Mouse (Mus musculus) right cerebral cortex, postnatal 4 days (tissue): ENCODE measurements at regions not wholly inside any gene's neighbourhood (a gene's known extent, or its start where the extent isn't known, plus 50 kb on each side); places are given as distances from the start of the nearest gene placed in this dataset.

Experiments
- DNase-seq: peaks from one replicate; pipeline ENCODE4 v3.0.0-alpha.2; 2022

DNA sequence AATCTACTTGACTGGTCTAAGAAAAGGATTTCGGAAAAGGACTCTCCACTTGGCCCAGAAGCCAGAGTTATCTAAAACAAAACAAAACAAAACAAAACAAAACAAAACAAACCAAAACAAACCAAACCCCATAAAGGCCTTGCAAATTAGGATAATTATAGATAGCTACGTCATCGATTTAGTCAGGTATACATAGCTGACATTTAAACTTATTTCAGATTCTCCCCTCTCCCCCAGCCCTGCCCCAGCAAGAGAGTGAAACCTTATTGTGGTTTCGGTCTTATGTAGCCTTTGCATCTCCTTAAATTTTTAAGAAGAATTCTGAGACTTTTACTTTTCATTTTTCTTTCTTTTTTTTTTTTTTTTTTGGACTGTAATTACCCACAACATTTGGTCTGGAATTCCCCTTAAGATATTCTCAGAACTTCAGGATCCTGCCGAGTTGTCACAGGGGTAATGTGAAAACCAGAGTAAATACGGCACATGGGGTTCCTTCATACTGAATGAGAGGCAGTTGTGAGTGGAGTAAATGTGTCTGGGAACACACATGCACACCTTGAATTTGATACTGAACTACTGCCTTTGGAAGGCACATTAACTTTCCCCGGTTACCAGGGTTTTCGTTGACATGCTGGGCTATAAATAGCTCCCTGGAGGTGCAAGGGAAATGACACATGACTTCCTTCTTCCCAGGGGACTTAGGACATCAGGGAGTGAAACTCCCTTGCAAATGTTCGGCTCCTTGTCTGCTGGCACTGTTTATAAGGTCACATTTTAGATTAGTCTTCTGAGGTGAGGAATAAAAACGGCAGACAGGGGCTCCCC lies 94.8 kb upstream of the Rap1b start:
- no peak for DNase-seq

DNA sequence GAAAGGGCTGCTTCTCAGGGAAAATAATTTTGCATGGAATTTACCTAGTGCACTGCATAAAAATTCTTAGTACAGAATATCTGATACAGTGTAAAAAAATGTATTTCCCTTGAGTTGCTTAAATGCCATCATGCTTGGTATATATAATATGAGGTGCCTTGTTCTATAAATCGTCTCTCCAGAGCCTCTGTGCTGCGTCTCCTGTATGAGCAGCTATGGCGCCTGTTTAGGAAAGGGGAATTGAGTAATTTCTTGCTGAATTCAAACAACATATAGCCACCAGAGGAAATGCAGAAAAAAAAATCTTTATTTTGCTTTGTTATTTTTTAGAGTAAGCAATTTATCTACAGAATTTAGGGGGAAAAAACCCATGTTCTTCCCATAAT lies 95.4 kb upstream of the Rap1b start:
- no peak for DNase-seq

DNA sequence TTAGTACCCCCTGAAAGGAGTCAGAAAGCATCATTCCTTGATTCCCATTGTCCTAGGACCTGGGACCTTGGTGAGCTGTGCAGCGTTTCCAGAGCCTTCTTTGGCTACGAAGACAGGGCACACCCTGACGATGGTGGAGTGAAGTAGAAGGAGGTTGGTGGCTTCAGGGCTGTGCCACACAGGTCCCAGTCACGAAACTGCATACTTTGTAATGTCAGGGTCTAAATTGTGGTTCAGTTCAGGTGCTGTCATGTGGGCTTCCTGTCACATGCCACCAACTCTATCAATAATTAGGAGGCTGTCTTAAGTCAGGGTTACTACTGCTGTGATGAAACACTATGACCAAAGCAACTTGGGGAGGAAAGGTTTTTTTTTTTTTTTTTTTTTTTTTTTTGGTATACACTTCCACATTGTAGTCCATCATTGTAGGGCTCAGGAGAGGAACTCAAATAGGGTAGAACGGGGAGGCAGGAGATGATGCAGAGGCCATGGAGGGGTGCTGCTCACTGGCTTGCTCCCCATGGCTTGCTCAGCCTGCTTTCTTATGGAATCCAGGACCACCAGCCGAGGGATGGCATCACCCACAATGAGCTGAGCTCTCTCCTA lies 98.0 kb upstream of the Rap1b start:
- no peak for DNase-seq

DNA sequence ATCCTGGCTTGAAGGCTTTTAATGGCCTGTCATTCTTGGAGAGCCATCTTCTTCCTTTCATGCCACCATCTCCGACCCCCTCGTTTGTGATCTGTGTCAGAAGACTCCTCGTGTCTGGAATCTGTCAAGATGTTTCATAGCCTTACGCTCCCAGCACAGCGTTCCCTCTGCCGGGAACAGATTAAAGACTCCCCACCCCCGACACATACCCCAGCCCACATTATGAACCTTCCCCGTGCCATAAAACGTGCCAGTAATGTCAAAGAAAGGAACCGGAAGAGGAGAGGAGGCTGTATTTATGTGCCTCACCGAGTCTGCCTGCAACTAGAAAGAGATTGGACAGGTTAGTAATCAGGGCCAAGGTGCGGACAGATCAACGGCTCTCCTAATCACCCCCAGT lies 101.4 kb upstream of the Rap1b start:
- DNase-seq: no peak

DNA sequence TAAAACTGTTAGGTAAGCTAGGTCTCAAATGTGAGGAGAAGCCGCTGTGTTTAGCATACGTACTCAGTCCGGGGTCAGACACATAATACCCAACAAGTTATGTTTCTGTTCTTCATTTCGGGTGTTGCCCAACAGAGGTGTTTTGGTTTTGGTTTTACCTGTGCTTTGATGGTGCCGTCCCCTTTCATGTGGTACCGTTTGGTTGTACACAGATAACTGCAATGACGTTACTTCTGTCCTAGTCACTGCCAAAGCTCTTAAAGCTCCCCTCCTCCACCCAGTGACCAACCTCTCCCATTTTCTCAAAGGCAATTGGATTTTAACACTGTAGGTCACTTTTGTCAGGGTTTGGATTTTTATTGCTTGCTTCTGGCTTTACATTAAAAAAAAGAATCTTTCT lies 102.1 kb upstream of the Rap1b start:
- DNase-seq: no peak

DNA sequence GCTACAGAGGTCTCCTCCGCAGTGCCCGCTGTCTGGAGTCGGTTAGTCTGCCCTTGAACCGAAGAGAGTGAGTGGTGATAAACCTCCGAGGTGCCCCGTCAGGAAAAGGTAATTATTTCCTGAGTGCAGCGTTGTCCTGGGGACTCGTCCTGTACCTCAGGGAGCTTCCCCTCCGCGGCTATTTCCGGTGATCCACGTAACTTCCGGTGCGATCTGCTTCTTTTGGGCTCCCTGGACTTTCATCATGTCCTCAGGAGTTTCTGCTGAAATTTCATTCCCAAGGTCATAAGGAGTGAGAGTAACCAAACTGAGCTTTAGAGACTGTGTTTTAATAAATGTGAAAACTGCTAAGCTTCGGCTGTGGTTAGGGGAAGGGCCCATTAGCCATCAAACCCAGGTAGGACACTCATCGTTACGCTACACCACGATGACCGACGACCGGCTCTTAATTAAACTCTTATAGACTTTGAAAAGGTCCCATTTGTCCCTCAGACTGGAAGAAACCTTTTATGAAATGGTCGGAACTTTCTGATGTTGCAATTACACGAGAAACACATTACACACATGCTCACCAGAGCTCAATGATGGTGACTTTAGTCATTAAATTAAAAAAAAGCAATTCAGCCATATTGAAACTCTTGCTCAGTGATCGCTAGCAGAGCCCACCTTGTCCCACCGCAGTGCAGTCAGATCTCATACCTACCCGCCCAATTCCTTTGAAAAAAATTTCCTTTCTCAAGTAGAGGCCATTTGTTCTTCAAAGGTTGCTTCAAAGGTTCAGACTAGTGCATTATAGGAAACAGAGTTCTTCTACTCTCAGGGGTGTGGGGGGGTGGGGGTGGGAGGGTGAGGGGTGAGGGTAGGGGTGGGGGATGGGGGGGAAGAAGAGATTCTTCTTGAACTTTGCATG lies 106.5 kb upstream of the Rap1b start:
- no peak for DNase-seq

DNA sequence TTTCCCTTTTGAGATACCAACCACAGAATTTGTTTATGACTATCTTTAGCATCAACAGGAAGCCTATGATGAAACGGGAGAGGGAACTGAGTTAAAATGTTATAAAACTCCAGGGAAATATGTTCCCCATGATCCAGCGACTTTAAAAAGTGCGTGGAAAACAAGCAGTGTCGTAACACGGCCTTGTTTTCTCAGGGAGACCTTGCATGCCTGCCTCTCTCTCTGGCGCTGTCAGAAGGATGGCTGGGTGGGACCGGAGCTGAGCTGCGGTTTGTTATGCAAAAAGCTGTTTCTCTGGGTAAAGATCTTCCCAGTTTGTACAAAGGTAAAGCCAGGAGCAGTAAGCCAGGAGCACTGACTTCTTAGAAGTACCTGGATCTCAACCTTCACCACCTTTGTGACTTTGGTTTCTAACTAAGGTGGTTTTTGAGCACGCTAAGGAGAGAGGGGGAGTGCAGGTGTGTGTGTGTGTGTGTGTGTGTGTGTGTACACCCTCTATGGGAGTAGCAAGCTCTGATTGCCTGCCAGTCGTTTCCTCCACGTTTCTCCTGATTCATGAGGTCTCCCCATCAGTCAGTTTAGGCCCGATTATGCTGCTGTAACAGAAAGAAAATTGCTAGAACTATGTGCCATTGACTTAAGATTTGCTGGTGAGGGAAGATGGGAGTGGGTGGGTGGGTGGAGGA lies 107.3 kb upstream of the Rap1b start:
- DNase-seq: no peak

DNA sequence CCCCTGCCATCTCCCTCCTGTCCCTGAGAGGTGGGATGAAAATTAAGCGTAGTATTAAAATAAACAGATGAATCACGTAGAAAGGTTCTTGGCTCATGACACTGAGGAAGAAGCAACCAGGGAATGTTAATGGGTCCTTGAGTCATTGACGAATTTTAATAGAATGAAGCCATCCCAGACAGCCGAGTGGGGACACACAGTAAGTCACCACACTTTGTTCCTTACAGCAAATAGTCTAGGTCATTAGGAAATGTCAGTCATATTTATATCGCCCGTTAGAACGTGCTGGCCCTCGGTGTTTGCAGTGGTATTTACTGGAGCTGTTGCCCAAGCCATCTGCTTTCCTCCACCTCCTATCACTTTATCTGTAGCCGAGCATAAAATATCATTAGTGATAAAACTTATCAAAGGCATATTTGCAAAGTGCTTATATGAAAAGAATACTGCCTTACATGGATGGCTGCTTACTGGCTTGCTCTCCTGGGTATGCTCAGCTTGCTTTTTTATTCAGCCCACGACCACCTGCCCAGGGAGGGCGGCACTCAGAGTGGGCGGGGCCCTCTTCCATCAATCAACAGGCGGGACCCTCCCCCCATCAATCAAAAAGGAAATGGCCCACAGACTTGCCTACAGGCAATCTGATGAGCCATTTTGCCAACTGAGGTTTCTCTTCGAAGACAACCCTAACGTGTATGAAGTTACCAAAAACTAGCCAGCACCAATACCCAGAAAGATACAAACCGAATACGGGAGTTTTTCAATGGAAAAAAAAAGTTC lies 110.5 kb upstream of the Rap1b start:
- no peak for DNase-seq

DNA sequence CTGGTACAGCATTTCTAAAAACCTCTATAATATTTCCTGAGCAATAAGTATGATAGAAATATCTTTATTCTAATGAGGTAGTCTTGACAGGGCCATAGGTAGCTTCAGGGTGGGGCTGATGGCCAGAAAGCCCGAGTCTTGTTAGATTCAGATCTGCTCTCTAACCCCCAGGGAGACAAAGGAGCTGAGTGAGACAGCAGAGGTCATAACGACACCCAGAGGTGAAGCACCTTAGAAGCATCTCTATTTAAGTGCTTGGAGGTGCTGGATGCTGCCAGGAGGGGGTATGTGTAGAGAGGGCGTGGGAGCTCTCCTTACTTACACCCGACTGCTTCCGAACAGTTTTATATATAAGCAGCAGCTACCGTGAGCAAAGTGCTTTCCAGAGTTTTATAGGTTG lies 128.9 kb upstream of the Rap1b start:
- DNase-seq: no peak

DNA sequence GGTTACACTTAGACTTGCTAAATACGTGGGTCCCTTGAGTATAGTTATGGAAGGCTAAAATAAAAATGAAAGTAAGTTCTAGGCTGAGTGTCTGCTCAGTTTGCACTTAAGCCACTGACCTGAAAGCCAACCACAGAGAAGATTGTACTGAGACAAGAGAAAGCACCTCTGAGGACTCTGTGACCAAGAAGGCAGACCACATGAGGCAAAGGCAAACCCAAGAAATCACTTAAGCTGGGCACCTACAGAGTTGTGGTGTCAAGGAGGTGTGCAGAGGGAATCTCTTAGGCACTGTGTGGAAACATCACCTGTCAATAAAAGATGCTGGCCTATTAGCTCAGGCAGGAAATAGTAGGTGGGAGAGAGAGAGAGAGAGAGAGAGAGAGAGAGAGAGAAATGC lies 129.6 kb upstream of the Rap1b start:
- no peak for DNase-seq

DNA sequence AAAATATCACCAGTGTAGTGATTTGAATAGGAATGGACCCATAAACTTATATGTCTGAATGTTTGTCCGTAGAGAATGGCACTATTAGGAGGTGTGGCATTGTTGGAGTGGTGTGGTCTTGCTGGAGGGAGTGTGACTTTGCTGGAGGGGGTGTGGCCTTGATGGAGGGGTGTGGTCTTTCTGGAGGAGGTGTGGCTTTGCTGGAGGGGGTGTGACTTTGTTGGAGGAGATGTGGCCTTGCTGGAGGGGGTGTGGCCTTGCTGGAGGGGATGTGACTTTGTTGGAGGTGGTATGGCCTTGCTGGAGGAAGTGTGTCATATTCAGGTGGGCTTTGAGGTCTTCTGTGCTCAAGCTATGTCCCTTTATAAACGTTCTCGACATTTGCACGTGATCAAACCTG lies 133.3 kb upstream of the Rap1b start:
- no peak for DNase-seq

DNA sequence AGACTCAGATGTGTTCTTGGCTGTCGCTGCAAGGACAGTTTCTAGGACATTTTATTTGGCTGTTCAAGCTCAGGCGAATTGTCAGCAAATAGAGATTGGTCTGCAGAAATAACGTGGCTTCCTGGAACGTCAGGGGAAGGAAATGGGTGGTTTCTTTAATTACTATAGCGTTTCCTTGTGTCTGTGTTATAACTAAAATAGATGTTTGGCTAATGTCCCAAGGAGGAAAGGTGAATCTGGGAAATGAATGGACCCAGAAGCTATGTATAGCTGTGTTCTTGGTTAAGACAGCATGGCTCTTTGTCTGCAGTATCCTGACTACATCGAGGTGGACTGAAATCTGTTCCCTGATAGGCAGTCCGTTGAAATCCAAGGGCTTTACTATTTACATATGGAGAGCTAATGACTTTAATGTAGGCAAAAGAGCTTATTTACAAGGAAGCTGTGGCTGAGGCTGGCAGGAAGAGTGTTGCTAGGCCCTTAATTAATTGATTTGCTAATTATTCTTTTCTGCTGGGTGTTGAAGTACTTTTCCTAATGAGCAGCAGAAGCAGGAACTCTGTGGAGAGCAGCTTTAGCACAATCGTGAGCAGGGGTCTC lies 136.9 kb upstream of the Rap1b start:
- no peak for DNase-seq

DNA sequence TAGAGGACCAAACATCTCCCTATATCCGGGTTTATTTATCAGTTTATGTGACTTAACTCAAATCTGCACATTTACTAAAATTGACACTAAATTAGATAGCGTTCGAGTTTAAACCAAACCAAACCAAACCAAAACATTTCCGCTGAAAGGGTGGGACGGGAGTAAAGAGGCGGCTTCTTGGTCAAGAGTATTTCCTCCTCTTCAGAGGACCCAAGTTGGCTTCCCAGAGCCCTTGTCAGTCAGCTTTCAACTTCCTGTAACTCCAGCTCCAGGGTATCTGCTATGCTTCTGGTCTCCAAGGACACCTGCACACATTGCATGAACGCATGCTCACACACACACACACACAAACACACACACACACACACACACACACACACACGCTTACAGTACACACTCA lies 137.4 kb upstream of the Rap1b start:
- no peak for DNase-seq

DNA sequence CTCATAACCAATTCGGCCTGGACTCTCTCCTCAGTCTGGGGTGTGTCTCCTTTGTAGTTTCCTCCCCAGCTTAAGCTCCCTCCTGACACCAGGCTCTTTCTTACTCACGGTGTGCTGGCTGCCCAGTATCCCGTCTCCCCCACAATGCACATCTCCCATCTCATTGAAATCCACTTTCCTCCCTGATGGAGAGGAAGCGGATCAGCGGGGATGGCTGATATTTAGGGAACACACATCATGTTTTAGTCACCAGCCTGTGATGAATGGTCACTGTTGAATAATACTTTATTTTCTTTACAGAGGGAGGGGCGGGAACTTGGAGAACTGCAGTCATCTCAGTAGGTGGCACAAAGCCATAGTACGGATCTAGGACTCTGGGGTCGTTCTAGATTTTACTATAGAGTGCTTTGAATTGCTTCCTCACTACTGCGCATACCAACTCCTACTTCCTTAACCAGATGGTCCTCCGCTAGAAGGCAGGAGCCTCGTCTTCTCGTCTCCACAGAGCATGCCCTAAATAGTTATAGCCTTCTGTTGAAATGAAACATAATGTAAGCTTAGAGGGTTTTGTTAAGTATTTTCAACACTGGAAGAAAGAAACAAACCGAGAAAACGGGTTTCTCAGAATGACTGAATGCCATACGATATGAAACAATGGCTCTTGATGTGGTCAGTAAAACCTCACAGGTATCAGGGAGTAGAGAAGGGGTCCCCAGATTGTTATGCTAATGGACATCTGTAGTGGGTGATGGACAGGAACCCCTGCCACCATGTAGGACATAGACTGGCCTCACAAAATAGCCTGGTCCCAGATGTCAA lies 139.2 kb upstream of the Rap1b start:
- no peak for DNase-seq

DNA sequence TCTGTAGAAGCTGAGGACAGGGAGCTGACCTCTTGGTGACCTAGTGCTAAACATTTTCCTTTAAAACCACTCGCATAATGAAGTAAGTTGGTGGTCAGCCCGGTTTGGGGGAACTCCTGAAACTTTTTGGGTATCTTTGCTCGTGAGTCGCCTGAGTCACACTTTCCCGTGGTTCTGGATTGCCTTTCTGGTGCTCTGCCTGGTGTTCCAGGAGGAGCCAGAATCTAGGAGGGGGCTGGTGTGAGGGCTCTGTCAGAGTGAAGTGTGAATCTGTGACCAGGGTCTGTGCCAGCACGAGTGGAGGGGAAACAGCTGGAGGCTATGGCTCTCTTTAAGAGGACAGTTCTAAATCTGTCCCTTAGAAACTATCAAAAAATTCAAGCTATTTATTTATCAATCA lies 141.8 kb upstream of the Rap1b start:
- DNase-seq: no peak

DNA sequence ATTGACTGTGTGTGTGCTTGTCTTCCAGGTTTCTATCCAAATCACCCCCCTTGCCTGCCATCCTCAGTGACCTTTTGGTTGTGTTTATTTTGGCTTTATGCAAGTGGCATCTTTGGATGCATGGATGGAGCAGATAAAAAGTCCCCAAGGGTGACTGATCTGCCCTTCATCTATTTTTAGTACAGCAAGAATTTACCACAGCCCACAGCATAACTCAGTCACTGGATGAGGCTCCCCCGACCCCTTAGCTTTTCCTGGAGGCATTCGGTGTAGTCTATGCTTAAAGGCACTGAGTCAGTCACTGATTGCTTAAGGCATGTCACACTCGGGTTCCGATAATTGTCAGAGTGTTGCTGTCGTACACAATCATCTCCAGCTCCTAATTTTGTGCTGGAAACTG lies 142.2 kb upstream of the Rap1b start:
- DNase-seq: no peak

DNA sequence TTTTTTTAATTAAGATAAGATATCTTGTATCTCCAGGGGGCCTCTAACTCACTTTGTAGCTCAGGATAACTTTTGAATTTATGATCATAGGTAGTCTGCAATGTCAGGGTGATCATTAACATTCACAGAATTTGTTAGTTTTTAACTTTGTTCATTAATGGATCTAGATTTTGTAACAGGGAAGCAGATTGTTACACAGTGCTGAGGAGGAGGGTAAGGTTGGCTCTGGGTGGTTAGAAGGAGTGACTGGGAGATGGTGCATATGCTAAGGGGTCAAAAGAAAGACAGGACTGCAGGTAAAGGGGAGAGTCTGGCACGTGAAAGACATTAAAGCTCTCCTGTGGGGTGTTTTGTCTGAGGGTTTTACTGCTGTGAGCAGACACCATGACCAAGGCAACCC lies 145.3 kb upstream of the Rap1b start:
- DNase-seq: no peak

DNA sequence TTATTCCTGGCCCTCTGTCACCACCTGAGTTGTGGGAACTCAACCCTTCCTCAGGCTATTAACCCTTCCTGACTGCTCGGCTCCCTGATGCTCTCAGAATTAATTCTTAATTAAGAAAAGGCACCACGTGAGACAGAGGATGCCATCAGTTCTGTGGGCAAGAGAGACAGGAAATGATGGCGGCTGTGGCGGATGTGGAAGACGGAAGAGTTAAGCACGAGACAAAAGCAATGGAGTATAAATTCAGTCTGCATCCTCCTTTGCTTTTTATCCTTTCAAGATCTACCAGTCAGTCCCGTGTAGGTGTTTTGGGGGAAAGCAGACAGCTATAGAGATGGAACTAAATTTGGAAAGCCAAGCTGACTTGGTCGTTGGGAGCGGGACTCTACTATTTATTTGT lies 146.5 kb upstream of the Rap1b start:
- DNase-seq: no peak

DNA sequence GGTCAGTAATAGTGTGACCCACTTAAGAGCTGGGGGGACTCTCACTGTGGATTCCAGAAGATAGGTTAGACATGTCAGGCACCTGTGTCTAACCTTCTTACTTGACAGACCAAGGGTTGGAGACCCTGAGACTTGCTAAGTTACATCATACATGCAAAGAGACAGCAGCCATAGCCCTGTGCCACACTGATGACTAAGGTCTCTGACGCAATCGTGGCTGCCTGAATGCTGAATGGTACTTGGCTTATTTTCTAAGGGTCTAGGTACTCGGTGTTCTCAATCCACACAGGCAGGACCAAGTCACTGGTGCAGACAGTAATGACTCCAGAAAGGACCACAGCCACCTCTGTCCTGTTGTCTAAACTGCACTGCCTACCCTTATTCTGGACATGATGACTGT lies 147.8 kb upstream of the Mdm1 start:
- no peak for DNase-seq

DNA sequence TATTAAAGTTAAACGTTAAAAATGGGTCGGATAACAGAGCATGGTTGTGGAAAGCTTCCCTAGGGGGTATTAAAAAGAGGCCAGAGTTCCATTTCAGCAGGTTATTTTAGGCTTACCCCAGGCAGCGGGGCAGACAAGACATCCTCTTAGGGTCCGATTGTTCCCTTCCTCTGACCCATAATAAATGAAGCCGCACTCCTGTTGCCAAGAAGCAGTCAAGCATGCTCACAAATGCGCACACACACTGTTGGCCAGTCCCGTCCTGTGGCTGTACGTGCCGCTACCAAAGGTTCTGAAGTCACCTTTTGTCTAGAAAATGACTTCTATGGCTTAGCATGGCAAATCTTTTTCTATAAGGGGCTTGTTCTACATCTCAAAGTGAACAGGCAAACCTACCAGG lies 146.8 kb upstream of the Mdm1 start:
- no peak for DNase-seq

DNA sequence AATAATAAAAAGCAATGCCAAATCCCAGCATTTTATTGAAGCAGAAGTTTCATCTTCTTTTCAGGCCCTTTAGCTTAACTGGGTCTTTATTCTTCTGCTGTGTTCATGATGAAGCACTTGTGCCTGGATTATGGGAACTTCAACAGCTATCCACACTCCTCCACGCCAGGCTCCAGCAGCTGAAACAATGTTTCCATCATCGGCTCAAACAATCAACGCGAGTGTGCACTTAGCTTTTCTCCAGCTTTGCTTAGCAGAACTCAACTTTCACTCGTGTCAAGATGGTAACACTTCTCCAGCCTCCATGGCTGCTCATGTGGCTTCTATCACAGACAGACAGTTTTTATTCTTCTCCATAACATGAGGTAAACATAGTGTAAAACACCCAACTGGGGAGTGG lies 143.8 kb upstream of the Mdm1 start:
- DNase-seq: no peak
